Mouse (Mus musculus) forebrain, embryonic 10.5 days (tissue): Measurements from ENCODE around the gene Gpatch2l. TPM values are rescaled to one million over a fixed set of nuclear protein-coding genes. Genes with fewer than 3 reads are reported as not detected.

ENCODE experiments used
- DNase-seq: peaks from one replicate; pipeline ENCODE4 v3.0.0-alpha.2; 2017; ENCODE audit warnings: low spot score; ENCODE audit errors: extremely low spot score
- H3K27ac ChIP-seq: fragments of 300-500 bp; sonication (generic); 2 replicates; pipeline ENCODE4 v1.5.1; 2016; ENCODE audit warnings: mild to moderate bottlenecking
- H3K27me3 ChIP-seq: fragments of 300-500 bp; sonication (generic); 2 replicates; pipeline ENCODE4 v1.6.1; 2016; ENCODE audit warnings: mild to moderate bottlenecking; ENCODE audit not compliant: poor library complexity, severe bottlenecking
- H3K36me3 ChIP-seq: fragments of 300-500 bp; sonication (generic); replicated peaks from 2 replicates; pipeline ENCODE4 v1.6.1; 2016; ENCODE audit warnings: mild to moderate bottlenecking, moderate library complexity
- H3K4me1 ChIP-seq: fragments of 300-500 bp; sonication (generic); 2 replicates; pipeline ENCODE4 v1.6.1; 2016
- H3K4me3 ChIP-seq: fragments of 300-500 bp; sonication (generic); 2 replicates; pipeline ENCODE4 v1.5.1; 2016; ENCODE audit warnings: mild to moderate bottlenecking, moderate library complexity
- H3K9me3 ChIP-seq: fragments of 300-500 bp; sonication (generic); 2 replicates; pipeline ENCODE4 v1.6.1; 2016; ENCODE audit warnings: mild to moderate bottlenecking, moderate library complexity
- WGBS: fragments of 180-500 bp; shearing (Covaris S2); methylation state at CpG from one replicate; pipeline ENCODE4 v1.1.7; 2016; 5-methylcytosine and 5-hydroxymethylcytosine counted together
- polyA plus RNA-seq: library from polyadenylated mRNA; unstranded; fragments of >200 nt; fragmentation: Nextera tagmentation; extraction: Ambion mirVana; gene quantifications from 2 replicates; pipeline ENCODE4 v1.2.1, GENCODE M21; 2016

Gpatch2l gene
- polyA plus RNA-seq, 1 experiment from 2014 or later: 16.6 TPM

DNA sequence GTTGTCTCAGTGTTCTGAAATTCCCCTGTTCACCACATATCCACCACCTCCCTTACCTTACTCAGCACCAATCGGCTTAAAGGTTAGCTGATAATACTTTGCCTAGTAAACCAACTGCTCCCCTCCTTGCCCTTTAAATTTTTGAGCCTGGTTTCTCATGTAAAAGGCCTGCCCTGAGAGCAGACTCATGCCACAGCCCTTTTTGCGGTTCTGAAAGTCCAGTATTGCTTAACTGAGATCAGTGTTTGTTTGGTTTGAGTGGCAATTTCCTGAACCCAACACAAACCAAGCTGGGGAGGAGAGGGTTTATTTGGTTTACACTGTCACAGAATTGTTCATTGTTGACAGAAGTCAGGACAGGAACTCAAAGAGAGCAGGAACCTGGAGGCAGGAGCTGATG, 2.9 kb upstream of the Gpatch2l start:
- no peak overlapping the region for H3K4me3 ChIP-seq
- H3K9me3 ChIP-seq: no peaks in the 10 kb centered on the region
- DNase-seq: no peak
- H3K27me3 ChIP-seq: no peaks in the 10 kb centered on the region
- H3K27ac ChIP-seq: no peak overlapping the region
- peaks cover 1% of the 10 kb centered on the region for H3K36me3 ChIP-seq
- peaks cover 20% of the 10 kb centered on the region for H3K4me1 ChIP-seq
- WGBS: 89% methylated on average over 2 of the region's 2 CpGs

DNA sequence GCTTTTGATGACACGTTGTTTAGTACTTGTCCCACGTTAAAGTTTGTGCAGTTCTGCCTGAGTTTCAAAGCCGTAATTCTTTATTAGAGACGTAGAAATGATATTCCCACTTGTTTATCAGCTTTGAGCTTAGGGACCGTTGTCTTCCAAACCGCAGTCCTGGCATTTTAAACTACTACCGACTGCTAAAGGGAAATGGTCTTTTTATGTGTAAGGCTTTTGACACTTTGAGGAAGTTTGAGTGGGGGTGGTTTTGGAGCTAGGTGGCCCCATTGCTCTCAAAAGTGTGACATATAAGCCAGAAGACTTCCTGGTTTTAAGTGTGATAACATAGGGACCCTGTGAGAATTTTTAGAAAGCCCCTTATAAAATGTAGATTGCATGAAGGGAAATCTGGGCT, 905 bp downstream of the Gpatch2l start:
- Histone ChIP-seq H3K27ac (peak overlapping the region; percentile 91), H3K27me3 (no peaks in the 10 kb centered on the region)

GRCm38 (mm10) chr12:86243936-86244335, 2.3 kb downstream of the Gpatch2l start:
- DNase-seq: no peak
- no peaks in the 10 kb centered on the region for H3K9me3 ChIP-seq
- no peak overlapping the region for H3K27ac ChIP-seq
- H3K36me3 ChIP-seq: peaks cover 31% of the 10 kb centered on the region
- peaks cover 26% of the 10 kb centered on the region for H3K4me1 ChIP-seq
- 96% methylated on average over 17 of the region's 17 CpGs for WGBS
- no peak overlapping the region for H3K4me3 ChIP-seq
- no peaks in the 10 kb centered on the region for H3K27me3 ChIP-seq

More for the DNA sequence above, 905 bp downstream of the Gpatch2l start:
- Histone ChIP-seq H3K4me1 (peaks cover 26% of the 10 kb centered on the region), H3K36me3 (peaks cover 29% of the 10 kb centered on the region), H3K9me3 (no peaks in the 10 kb centered on the region), H3K4me3 (peak overlapping the region; percentile 90)
- 40% methylated on average over 7 of the region's 7 CpGs for WGBS
- DNase-seq: no peak

DNA sequence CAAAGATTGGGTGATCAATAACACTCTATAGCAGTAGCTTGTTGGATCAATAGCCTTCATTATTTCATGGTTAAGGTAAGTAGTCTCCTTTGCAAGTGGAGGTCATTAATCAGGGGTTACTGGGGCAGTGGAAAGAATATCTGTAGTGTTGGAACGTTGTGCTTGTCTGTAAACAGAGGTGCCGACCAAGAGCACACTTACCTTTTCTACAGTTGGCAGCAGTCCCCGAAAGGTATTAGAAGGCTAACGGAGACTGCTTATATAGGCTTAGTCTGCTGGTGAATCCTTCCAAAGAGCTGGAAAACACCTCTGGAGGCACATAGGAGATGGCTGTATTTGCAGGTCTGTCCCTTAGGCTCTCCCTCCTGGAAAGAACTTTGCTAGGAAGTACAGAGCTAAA, 8.5 kb downstream of the Gpatch2l start:
- H3K4me1 ChIP-seq: peaks cover 1% of the 10 kb centered on the region; the same call in 1 of the 2 replicates
- peaks cover 45% of the 10 kb centered on the region for H3K36me3 ChIP-seq
- H3K9me3 ChIP-seq: no peaks in the 10 kb centered on the region
- no peak overlapping the region for H3K4me3 ChIP-seq
- 90% methylated on average over 4 of the region's 4 CpGs for WGBS
- no peak overlapping the region for H3K27ac ChIP-seq
- H3K27me3 ChIP-seq: no peaks in the 10 kb centered on the region
- DNase-seq: no peak

- Histone ChIP-seq H3K4me1 (no peaks in the 10 kb centered on the region), H3K36me3 (peaks cover 60% of the 10 kb centered on the region), H3K4me3 (no peak overlapping the region), H3K9me3 (no peaks in the 10 kb centered on the region), H3K27ac (no peak overlapping the region), H3K27me3 (no peaks in the 10 kb centered on the region)
- no peak for DNase-seq
- WGBS: 92% methylated on average over 7 of the region's 7 CpGs
These were observed 13.3 kb downstream of the Gpatch2l start for GRCm38 (mm10) chr12:86254910-86255309.

GRCm38 (mm10) chr12:86271626-86272025, 30.0 kb downstream of the Gpatch2l start:
- no peaks in the 10 kb centered on the region for H3K27me3 ChIP-seq
- WGBS: 77% methylated on average over 9 of the region's 9 CpGs
- no peaks in the 10 kb centered on the region for H3K9me3 ChIP-seq
- peaks cover 6% of the 10 kb centered on the region for H3K4me1 ChIP-seq
- no peak for DNase-seq
- H3K27ac ChIP-seq: no peak overlapping the region
- H3K4me3 ChIP-seq: no peak overlapping the region
- peaks cover 83% of the 10 kb centered on the region for H3K36me3 ChIP-seq

DNA sequence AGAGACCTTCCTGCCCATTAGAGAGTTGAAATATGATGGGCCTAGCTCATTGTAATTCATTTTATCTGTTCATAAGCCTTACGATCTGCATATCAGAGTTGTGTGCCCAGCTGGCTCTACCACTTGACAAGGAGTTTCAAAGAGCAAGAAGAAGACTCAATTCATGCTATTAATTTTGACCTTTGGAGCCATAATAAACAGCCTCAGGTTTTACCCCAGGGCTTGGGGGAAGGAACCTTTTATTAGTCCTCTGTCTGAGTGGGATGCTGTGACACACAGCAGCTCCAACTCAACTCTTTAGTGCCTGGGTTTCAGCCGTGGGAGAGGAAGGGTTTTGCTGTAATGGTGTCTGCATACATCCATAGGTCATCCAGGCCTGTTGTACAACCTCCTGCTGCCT, 32.6 kb downstream of the Gpatch2l start:
- H3K27me3 ChIP-seq: no peaks in the 10 kb centered on the region
- DNase-seq: no peak
- no peak overlapping the region for H3K27ac ChIP-seq
- no peaks in the 10 kb centered on the region for H3K9me3 ChIP-seq
- H3K4me1 ChIP-seq: peaks cover 12% of the 10 kb centered on the region
- no peak overlapping the region for H3K4me3 ChIP-seq
- peaks cover 80% of the 10 kb centered on the region for H3K36me3 ChIP-seq
- WGBS: 84% methylated on average over 2 of the region's 2 CpGs

DNA sequence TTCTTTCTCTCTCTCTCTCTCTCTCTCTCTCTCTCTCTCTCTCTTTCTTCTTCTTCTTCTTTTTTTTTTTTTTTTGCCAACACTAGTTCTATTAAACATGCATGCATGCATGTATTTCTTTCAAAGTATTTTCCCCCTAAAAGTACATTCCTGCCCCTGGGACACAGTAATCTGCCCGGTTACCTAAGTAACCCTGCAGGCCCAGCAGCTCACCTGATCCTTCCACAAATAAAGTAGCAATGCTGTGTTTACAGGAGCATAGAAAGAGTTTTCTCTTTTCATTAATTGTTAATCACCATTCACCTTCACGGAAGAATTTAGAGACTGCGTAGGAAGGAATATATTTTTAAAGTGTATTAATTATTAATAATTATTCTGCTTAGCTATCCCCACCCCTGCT, 34.1 kb downstream of the Gpatch2l start:
- H3K27ac ChIP-seq: no peak overlapping the region
- whole genome bisulfite sequencing: 91% methylated on average over 3 of the region's 3 CpGs
- peaks cover 65% of the 10 kb centered on the region for H3K36me3 ChIP-seq
- H3K4me3 ChIP-seq: no peak overlapping the region
- H3K4me1 ChIP-seq: peaks cover 22% of the 10 kb centered on the region
- H3K27me3 ChIP-seq: no peaks in the 10 kb centered on the region
- no peaks in the 10 kb centered on the region for H3K9me3 ChIP-seq
- DNase-seq: no peak

DNA sequence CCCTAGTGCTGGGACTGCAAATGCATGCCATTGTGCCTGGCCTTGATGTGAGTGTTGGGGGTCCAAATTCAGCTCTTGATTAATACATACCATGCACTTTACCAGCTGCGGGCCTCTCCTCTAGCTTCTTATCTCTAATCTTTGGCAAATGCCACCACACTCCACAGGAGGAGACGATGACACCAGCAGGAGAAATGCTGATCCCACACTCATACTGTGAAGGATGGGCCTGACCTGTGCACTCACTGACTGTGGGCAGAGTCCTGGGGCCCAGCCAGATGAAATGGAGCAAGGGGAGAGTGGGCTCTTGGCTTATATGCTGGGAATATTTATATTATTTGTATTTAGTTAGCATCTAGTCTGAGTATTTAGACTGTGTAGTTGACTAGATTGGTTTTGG, 34.8 kb downstream of the Gpatch2l start:
- 76% methylated on average over 2 of the region's 2 CpGs for WGBS
- H3K4me3 ChIP-seq: no peak overlapping the region
- H3K9me3 ChIP-seq: no peaks in the 10 kb centered on the region
- DNase-seq: no peak
- peaks cover 58% of the 10 kb centered on the region for H3K36me3 ChIP-seq
- H3K27me3 ChIP-seq: no peaks in the 10 kb centered on the region
- peaks cover 22% of the 10 kb centered on the region for H3K4me1 ChIP-seq
- no peak overlapping the region for H3K27ac ChIP-seq

- DNase-seq: no peak
- H3K27ac ChIP-seq: peak overlapping the region; percentile 36; the same call in 1 of the 2 replicates
- peaks cover 54% of the 10 kb centered on the region for H3K36me3 ChIP-seq
- WGBS: 57% methylated on average over 5 of the region's 5 CpGs
- H3K27me3 ChIP-seq: no peaks in the 10 kb centered on the region
- peaks cover 22% of the 10 kb centered on the region for H3K4me1 ChIP-seq
- H3K9me3 ChIP-seq: no peaks in the 10 kb centered on the region
- H3K4me3 ChIP-seq: no peak overlapping the region
These were observed 35.2 kb downstream of the Gpatch2l start for GRCm38 (mm10) chr12:86276895-86277294.

GRCm38 (mm10) chr12:86280000-86280399, 38.3 kb downstream of the Gpatch2l start:
- Histone ChIP-seq H3K9me3 (no peaks in the 10 kb centered on the region), H3K4me1 (peaks cover 37% of the 10 kb centered on the region), H3K36me3 (peaks cover 55% of the 10 kb centered on the region), H3K4me3 (no peak overlapping the region), H3K27me3 (no peaks in the 10 kb centered on the region), H3K27ac (no peak overlapping the region)
- WGBS: 62% methylated on average over 10 of the region's 10 CpGs
- DNase-seq: no peak

DNA sequence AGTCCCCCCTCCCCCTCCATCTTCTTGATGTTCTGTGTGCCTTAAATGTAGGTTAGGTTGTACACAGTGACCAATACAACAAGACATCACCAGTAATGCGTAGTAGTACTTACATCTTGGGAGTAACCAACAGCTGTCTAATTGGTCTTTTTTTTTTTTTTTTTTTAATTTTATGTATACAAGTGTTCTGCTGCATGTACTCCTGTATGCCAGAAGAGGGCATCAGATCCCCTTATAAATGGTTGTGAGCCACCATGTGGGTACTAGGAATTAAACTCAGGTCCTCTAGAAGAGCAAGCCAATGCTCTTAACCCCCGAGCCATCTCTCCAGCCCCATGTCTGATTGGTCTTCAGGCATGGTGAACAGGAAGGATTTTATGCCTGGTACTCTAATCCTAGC, 44.0 kb downstream of the Gpatch2l start:
- no peak overlapping the region for H3K4me3 ChIP-seq
- peaks cover 15% of the 10 kb centered on the region for H3K4me1 ChIP-seq
- no peak overlapping the region for H3K27ac ChIP-seq
- no peaks in the 10 kb centered on the region for H3K27me3 ChIP-seq
- 94% methylated on average over 2 of the region's 2 CpGs for WGBS
- H3K36me3 ChIP-seq: peaks cover 76% of the 10 kb centered on the region
- H3K9me3 ChIP-seq: no peaks in the 10 kb centered on the region
- DNase-seq: no peak

DNA sequence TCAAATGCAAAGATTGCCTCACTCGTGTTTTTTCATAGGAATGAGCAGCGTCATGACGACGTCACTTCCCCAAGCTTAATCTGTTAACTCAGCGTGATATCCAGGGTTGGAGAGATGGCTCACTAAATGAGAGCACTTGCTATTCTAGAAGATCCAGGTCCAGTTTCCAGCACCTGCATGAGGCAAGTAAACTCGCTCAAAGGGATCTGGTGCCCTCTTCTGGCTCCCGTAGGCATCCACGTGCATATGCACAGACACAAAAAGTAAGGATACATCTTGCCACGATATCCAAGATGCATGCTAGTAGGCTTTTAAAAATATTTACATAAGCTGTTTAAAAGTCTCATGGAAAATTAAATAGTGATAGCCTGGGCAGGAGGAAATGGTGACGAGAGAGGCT, 55.8 kb downstream of the Gpatch2l start:
- peaks cover 5% of the 10 kb centered on the region; the same call in 1 of the 2 replicates for H3K4me1 ChIP-seq
- H3K27me3 ChIP-seq: no peaks in the 10 kb centered on the region
- no peaks in the 10 kb centered on the region for H3K9me3 ChIP-seq
- no peak overlapping the region for H3K27ac ChIP-seq
- no peaks in the 10 kb centered on the region for H3K36me3 ChIP-seq
- DNase-seq: no peak
- 82% methylated on average over 10 of the region's 10 CpGs for WGBS
- no peak overlapping the region for H3K4me3 ChIP-seq

DNA sequence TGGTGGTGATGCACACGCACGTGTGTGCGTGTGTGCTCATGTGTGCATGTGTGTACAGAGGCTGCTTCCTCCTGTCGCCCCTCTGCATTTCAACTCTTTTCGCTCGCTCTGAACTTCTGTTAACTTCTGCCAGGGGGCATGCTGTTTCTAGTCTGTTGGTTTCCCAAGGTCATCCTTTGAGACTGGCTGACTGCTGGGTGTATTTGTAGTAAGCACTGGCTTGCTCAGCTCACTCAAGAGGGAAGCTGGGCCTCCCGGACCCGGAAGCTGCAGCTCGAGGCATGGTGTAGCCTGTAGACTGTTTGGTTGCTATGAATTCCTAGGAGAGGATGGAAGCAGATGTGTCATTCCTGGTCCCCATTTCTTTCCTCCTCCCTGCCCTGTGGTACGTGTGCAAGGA, 61.3 kb downstream of the Gpatch2l start:
- Histone ChIP-seq H3K27me3 (0 out of 2 replicates have a peak, but pooled peaks cover 5% of the 10 kb centered on the region), H3K27ac (no peak overlapping the region), H3K9me3 (no peaks in the 10 kb centered on the region), H3K36me3 (no peaks in the 10 kb centered on the region), H3K4me1 (peaks cover 15% of the 10 kb centered on the region), H3K4me3 (no peak overlapping the region)
- WGBS: 92% methylated on average over 10 of the region's 10 CpGs
- no peak for DNase-seq
